In genomic region chr12:102416391-102416837, GRCm38 (mm10) we compare ENCODE assay signal across 8 mouse cellular contexts. TPM values are rescaled to one million over a fixed set of nuclear protein-coding genes. Genes with fewer than 3 reads are reported as not detected.
DNase-seq lines count a peak whose midpoint lies in the region; ATAC-seq and TF ChIP-seq lines count a peak whose summit lies in the region.

No protein-coding gene starts in this region.

- no peak overlapping the region for H3K27ac ChIP-seq in embryonic facial prominence, embryonic 14.5 days (replicated peaks; ENCODE audit: low read depth, low read length)
- H3K27ac ChIP-seq in heart, embryonic 14.5 days (replicated peaks in 1 of 2; ENCODE audit: control insufficient read depth in 1 of 2, insufficient read depth in 1 of 2, low read depth in 2 of 2, low read length in 2 of 2), result peak overlapping the region; percentile 70 to 79
- H3K27ac ChIP-seq in limb, embryonic 14.5 days (replicated peaks; ENCODE audit: low read depth, low read length), result no peak overlapping the region

- no peak overlapping the region for H3K4me2 ChIP-seq in embryonic facial prominence, embryonic 14.5 days (ENCODE audit: low read depth, low read length)
- H3K4me2 ChIP-seq in heart, embryonic 14.5 days (ENCODE audit: low read length), result no peak overlapping the region
- no peak overlapping the region for H3K4me2 ChIP-seq in limb, embryonic 14.5 days (replicated peaks; ENCODE audit: low read depth, low read length, severe bottlenecking)

- no peak overlapping the region for H3K4me3 ChIP-seq in embryonic facial prominence, embryonic 14.5 days (ENCODE audit: low read depth, low read length)
- no peak overlapping the region for H3K4me3 ChIP-seq in heart, embryonic 14.5 days (ENCODE audit: control insufficient read depth in 1 of 2, insufficient read depth in 1 of 2, low read depth in 1 of 2, low read length in 2 of 2)
- no peak overlapping the region for H3K4me3 ChIP-seq in limb, embryonic 14.5 days (replicated peaks; ENCODE audit: low read length)

- intact Hi-C loops in left cerebral cortex, postnatal 4 days (cut with DNase I), result no loop called here

- peak; percentile 48 for DNase-seq in left cerebral cortex, adult 11 months (ENCODE audit: low spot score)
- DNase-seq in left cerebral cortex, postnatal 4 days, result no peak
- peak; percentile 70 for DNase-seq in embryonic facial prominence, embryonic 14.5 days (ENCODE audit: low spot score)
- DNase-seq in limb, embryonic 14.5 days (ENCODE audit: low spot score), result peak; percentile 37
- no peak for DNase-seq in embryo, embryonic 10.5 days (ENCODE audit: low spot score)
- DNase-seq in embryo, embryonic 10 days (ENCODE audit: low spot score), result no peak

- no peak for TF ChIP-seq POLR2A in limb, embryonic 14.5 days (IDR thresholded peaks at IDR 0.05; ENCODE audit: borderline replicate concordance, extremely low read depth, insufficient read depth, insufficient read length)

- no peaks in the 10 kb centered on the region for H3K4me1 ChIP-seq in embryonic facial prominence, embryonic 14.5 days (ENCODE audit: control insufficient read depth, insufficient read depth, low read length)
- H3K4me1 ChIP-seq in heart, embryonic 14.5 days (ENCODE audit: control insufficient read depth in 2 of 2, insufficient read depth in 2 of 2, low read length in 2 of 2), result peaks cover 33 to 58% of the 10 kb centered on the region in 2 experiments
- H3K4me1 ChIP-seq in limb, embryonic 14.5 days (ENCODE audit: control insufficient read depth, insufficient read depth, low read length), result 0 out of 2 replicates have a peak, but pooled peaks cover 3% of the 10 kb centered on the region

- WGBS in embryonic facial prominence, embryonic 14.5 days, result 39% methylated on average over 7 of the region's 7 CpGs
- WGBS in heart, embryonic 14.5 days, result 13% methylated on average over 7 of the region's 7 CpGs
- WGBS in limb, embryonic 14.5 days, result 46% methylated on average over 7 of the region's 7 CpGs

- 0 out of 2 replicates have a peak, but pooled peaks cover under 1% of the 10 kb centered on the region for H3K36me3 ChIP-seq in embryonic facial prominence, embryonic 14.5 days (ENCODE audit: control insufficient read depth, insufficient read depth, low read length)
- peaks cover 9% of the 10 kb centered on the region; the same call in 1 of the 2 replicates for H3K36me3 ChIP-seq in heart, embryonic 14.5 days (ENCODE audit: control insufficient read depth, insufficient read depth, low read length)
- peaks cover 3% of the 10 kb centered on the region; the same call in 1 of the 2 replicates for H3K36me3 ChIP-seq in limb, embryonic 14.5 days (ENCODE audit: control insufficient read depth, insufficient read depth, low read length)

- peak; percentile 82 for ATAC-seq in embryonic facial prominence, embryonic 14.5 days (ENCODE audit: low read depth)
- ATAC-seq in heart, embryonic 14.5 days (ENCODE audit: insufficient number of reproducible peaks, insufficient read depth, low FRiP score, low read depth), result peak; percentile 83
- ATAC-seq in limb, embryonic 14.5 days (ENCODE audit: low FRiP score, low read depth), result peak; percentile 84
- ATAC-seq in granulocyte monocyte progenitor cell, adult 5-6 weeks (replicated peaks; ENCODE audit: poor library complexity, severe bottlenecking), result no peak

- no peak overlapping the region for H3K9ac ChIP-seq in embryonic facial prominence, embryonic 14.5 days (ENCODE audit: low read depth, low read length)
- 0 out of 2 replicates have a peak overlapping the region, but pooled peaks have one; percentile 34 for H3K9ac ChIP-seq in heart, embryonic 14.5 days (ENCODE audit: low read length)
- no peak overlapping the region for H3K9ac ChIP-seq in limb, embryonic 14.5 days (ENCODE audit: low read depth, low read length, severe bottlenecking)

- H3K27me3 ChIP-seq in embryonic facial prominence, embryonic 14.5 days (replicated peaks; ENCODE audit: control insufficient read depth, insufficient read depth, low read length), result no peaks in the 10 kb centered on the region
- no peaks in the 10 kb centered on the region for H3K27me3 ChIP-seq in heart, embryonic 14.5 days (ENCODE audit: control insufficient read depth, insufficient read depth, low read length)
- no peaks in the 10 kb centered on the region for H3K27me3 ChIP-seq in limb, embryonic 14.5 days (ENCODE audit: control insufficient read depth, insufficient read depth, low read length)

- no peaks in the 10 kb centered on the region for H3K9me3 ChIP-seq in embryonic facial prominence, embryonic 14.5 days (ENCODE audit: control insufficient read depth, low read length)
- H3K9me3 ChIP-seq in heart, embryonic 14.5 days (ENCODE audit: control insufficient read depth, low read length), result no peaks in the 10 kb centered on the region
- H3K9me3 ChIP-seq in limb, embryonic 14.5 days (ENCODE audit: control insufficient read depth, low read length), result no peaks in the 10 kb centered on the region

RNA-seq across cellular contexts. Expression of gene Lgmn, which starts 23.2 kb away (rescaled TPM):
- 10 to 100 TPM; 65.7 to 72.1 TPM for total RNA-seq in left cerebral cortex, postnatal 4 days (2021)
- 113 and 115 TPM in 2 replicates for polyA plus RNA-seq in embryonic facial prominence, embryonic 14.5 days (2014; fragmentation: Nextera tagmentation; extraction: Ambion mirVana)
- polyA plus RNA-seq in heart, embryonic 14.5 days (2014; fragmentation: Nextera tagmentation; extraction: Ambion mirVana), result 120 and 126 TPM in 2 replicates
- 78.7 and 88.4 TPM in 2 replicates for polyA plus RNA-seq in limb, embryonic 14.5 days (2012; rRNA removed)
- 105 and 106 TPM in 2 replicates for polyA plus RNA-seq in limb, embryonic 14.5 days (2014; fragmentation: Nextera tagmentation; extraction: Ambion mirVana)
- 0.47 and 0.58 TPM in 2 replicates for total RNA-seq in granulocyte monocyte progenitor cell, adult 5-6 weeks (2014; fragmentation: Nextera tagmentation)
- total RNA-seq in granulocyte monocyte progenitor cell, adult 5-6 weeks (2017), result 1.2 and 1.7 TPM in 2 replicates

RNA-seq across cellular contexts. Expression of gene Golga5, which starts 52.5 kb away (rescaled TPM):
- total RNA-seq in left cerebral cortex, postnatal 4 days (2021), result 10 to 100 TPM; 22.9 to 23.0 TPM
- polyA plus RNA-seq in embryonic facial prominence, embryonic 14.5 days (2014; fragmentation: Nextera tagmentation; extraction: Ambion mirVana), result 36.8 and 40.9 TPM in 2 replicates
- polyA plus RNA-seq in heart, embryonic 14.5 days (2014; fragmentation: Nextera tagmentation; extraction: Ambion mirVana), result 27.2 and 28.6 TPM in 2 replicates
- 26.6 and 34.9 TPM in 2 replicates for polyA plus RNA-seq in limb, embryonic 14.5 days (2012; rRNA removed)
- polyA plus RNA-seq in limb, embryonic 14.5 days (2014; fragmentation: Nextera tagmentation; extraction: Ambion mirVana), result 41.6 and 42.3 TPM in 2 replicates
- 25.2 and 28.7 TPM in 2 replicates for total RNA-seq in granulocyte monocyte progenitor cell, adult 5-6 weeks (2014; fragmentation: Nextera tagmentation)
- total RNA-seq in granulocyte monocyte progenitor cell, adult 5-6 weeks (2017), result 53.3 and 71.2 TPM in 2 replicates

Comparison
In these comparisons a context has a peak if more than half of its experiments do, and no peak if none do; other contexts are left out.
1. DNase-seq: peak in left cerebral cortex, adult 11 months (single experiment), embryonic facial prominence, embryonic 14.5 days (single experiment) and limb, embryonic 14.5 days (single experiment); none in left cerebral cortex, postnatal 4 days (single experiment), embryo, embryonic 10.5 days (single experiment) and embryo, embryonic 10 days (single experiment).
2. H3K27ac ChIP-seq: peak in heart, embryonic 14.5 days (2 of 2); none in embryonic facial prominence, embryonic 14.5 days (single experiment) and limb, embryonic 14.5 days (single experiment).